ENCODE assay signal across 13 mouse cellular contexts in genomic region chr15:83293144-83293543, GRCm38 (mm10). TPM values are rescaled to one million over a fixed set of nuclear protein-coding genes. Genes with fewer than 3 reads are reported as not detected.
DNase-seq lines count a peak whose midpoint lies in the region; ATAC-seq and TF ChIP-seq lines count a peak whose summit lies in the region.
"Had no signal": no experiment of that assay in that cellular context is flagged by ENCODE, and none has a peak within 500 bp of the region (broad histone marks: within the 10 kb centered on the region; RNA-seq: fewer than 3 reads in every experiment).

No protein-coding gene starts in this region.

- DNase-seq in hindbrain, embryonic 10.5 days (ENCODE audit: low spot score), result no peak
- peak; percentile 47 for DNase-seq in heart, postnatal 4 days
- DNase-seq in kidney, postnatal 4 days, result peak; percentile 65 to 77
- no peak for DNase-seq in gastrocnemius, adult 18-20 months (ENCODE audit: low spot score)
- no peak for DNase-seq in thymus, adult 18-20 months
- no peak for DNase-seq in cerebellum, postnatal 4 days (ENCODE audit: low spot score in 2 of 2)
- DNase-seq: cerebellum, postnatal 36 days had no signal

- TF ChIP-seq CTCF in small intestine, adult 2 months (IDR thresholded peaks at IDR 0.05; ENCODE audit: extremely low read depth, insufficient read length, insufficient replicate concordance, low read depth, low read length), result no peak

- no peak overlapping the region for H3K9ac ChIP-seq in hindbrain, embryonic 13.5 days
- H3K9ac ChIP-seq: forebrain, embryonic 13.5 days; hindbrain, embryonic 15.5 days; limb, embryonic 12.5 days; neural tube, embryonic 12.5 days had no signal

- peaks cover 4% of the 10 kb centered on the region; the same call in 1 of the 2 replicates for H3K36me3 ChIP-seq in hindbrain, embryonic 10.5 days
- peaks cover 6% of the 10 kb centered on the region; the same call in 1 of the 2 replicates for H3K36me3 ChIP-seq in hindbrain, embryonic 13.5 days
- 0 out of 2 replicates have a peak, but pooled peaks cover 4% of the 10 kb centered on the region for H3K36me3 ChIP-seq in small intestine, adult 2 months (ENCODE audit: control insufficient read depth, insufficient read depth, low read length)
- H3K36me3 ChIP-seq: limb, embryonic 12.5 days; neural tube, embryonic 12.5 days had no signal

- no peaks in the 10 kb centered on the region for H3K9me3 ChIP-seq in hindbrain, embryonic 10.5 days
- H3K9me3 ChIP-seq in hindbrain, embryonic 13.5 days, result no peaks in the 10 kb centered on the region
- H3K9me3 ChIP-seq: forebrain, embryonic 13.5 days; hindbrain, embryonic 15.5 days; limb, embryonic 12.5 days; neural tube, embryonic 12.5 days had no signal

- ATAC-seq in hindbrain, embryonic 13.5 days (ENCODE audit: low FRiP score), result no peak
- ATAC-seq: forebrain, embryonic 13.5 days had no signal

- no peak overlapping the region for H3K4me3 ChIP-seq in hindbrain, embryonic 10.5 days
- H3K4me3 ChIP-seq in hindbrain, embryonic 13.5 days, result no peak overlapping the region
- no peak overlapping the region for H3K4me3 ChIP-seq in small intestine, adult 2 months (ENCODE audit: low read depth, low read length)
- H3K4me3 ChIP-seq: forebrain, embryonic 13.5 days; hindbrain, embryonic 15.5 days; limb, embryonic 12.5 days; neural tube, embryonic 12.5 days had no signal

- peaks cover 35% of the 10 kb centered on the region for H3K4me1 ChIP-seq in hindbrain, embryonic 10.5 days (replicated peaks)
- peaks cover 8% of the 10 kb centered on the region for H3K4me1 ChIP-seq in hindbrain, embryonic 13.5 days (replicated peaks)
- peaks cover 18% of the 10 kb centered on the region; the same call in 1 of the 2 replicates for H3K4me1 ChIP-seq in small intestine, adult 2 months (ENCODE audit: control insufficient read depth, insufficient read depth, insufficient read length, low read length)

- H3K4me2 ChIP-seq in hindbrain, embryonic 13.5 days, result no peak overlapping the region
- H3K4me2 ChIP-seq: forebrain, embryonic 13.5 days; hindbrain, embryonic 15.5 days; limb, embryonic 12.5 days; neural tube, embryonic 12.5 days had no signal

- H3K27ac ChIP-seq in hindbrain, embryonic 10.5 days, result 0 out of 2 replicates have a peak overlapping the region, but pooled peaks have one; percentile 8
- H3K27ac ChIP-seq in hindbrain, embryonic 13.5 days, result no peak overlapping the region
- peak overlapping the region; percentile 68 for H3K27ac ChIP-seq in small intestine, adult 2 months (ENCODE audit: insufficient read depth, low read depth, low read length)
- H3K27ac ChIP-seq: forebrain, embryonic 13.5 days; hindbrain, embryonic 15.5 days; limb, embryonic 12.5 days; neural tube, embryonic 12.5 days had no signal

- WGBS in hindbrain, embryonic 10.5 days, result 79% methylated on average over 6 of the region's 6 CpGs
- WGBS in hindbrain, embryonic 13.5 days, result 85% methylated on average over 6 of the region's 6 CpGs
- 71% methylated on average over 6 of the region's 6 CpGs for whole genome bisulfite sequencing in small intestine, adult 2 months

- H3K27me3 ChIP-seq in hindbrain, embryonic 10.5 days (ENCODE audit: insufficient read depth, poor library complexity, severe bottlenecking), result no peaks in the 10 kb centered on the region
- H3K27me3 ChIP-seq in hindbrain, embryonic 13.5 days, result no peaks in the 10 kb centered on the region
- no peaks in the 10 kb centered on the region for H3K27me3 ChIP-seq in small intestine, adult 2 months (ENCODE audit: control insufficient read depth, insufficient read depth, low read length)
- H3K27me3 ChIP-seq: forebrain, embryonic 13.5 days; hindbrain, embryonic 15.5 days; limb, embryonic 12.5 days; neural tube, embryonic 12.5 days had no signal

- TF ChIP-seq POLR2A in small intestine, adult 2 months (IDR thresholded peaks at IDR 0.05; ENCODE audit: low read depth, low read length), result no peak

RNA-seq across cellular contexts. Expression of gene A4galt, which starts 41.6 kb away (rescaled TPM):
- polyA plus RNA-seq in hindbrain, embryonic 10.5 days (2016; fragmentation: Nextera tagmentation; extraction: Ambion mirVana), result 1.2 and 1.5 TPM in 2 replicates
- 3.0 and 4.4 TPM in 2 replicates for polyA plus RNA-seq in hindbrain, embryonic 13.5 days (2015; fragmentation: Nextera tagmentation; extraction: Ambion mirVana)
- 1 to 10 TPM; 3.4 to 4.1 TPM for total RNA-seq in heart, postnatal 4 days (2021)
- 9.7 and 16.7 TPM in 2 replicates for polyA plus RNA-seq in small intestine, adult 2 months (2012; rRNA removed)
- total RNA-seq in gastrocnemius, adult 18-20 months (2021), result 1 to 10 TPM; 3.0 to 3.3 TPM

RNA-seq across cellular contexts. Expression of gene Arfgap3, which starts 56.9 kb away (rescaled TPM):
- polyA plus RNA-seq in hindbrain, embryonic 10.5 days (2016; fragmentation: Nextera tagmentation; extraction: Ambion mirVana), result 33.1 and 36.9 TPM in 2 replicates
- polyA plus RNA-seq in hindbrain, embryonic 13.5 days (2015; fragmentation: Nextera tagmentation; extraction: Ambion mirVana), result 43.8 and 46.7 TPM in 2 replicates
- total RNA-seq in heart, postnatal 4 days (2021), result 10 to 100 TPM; 21.5 to 22.6 TPM
- 39.6 and 88.2 TPM in 2 replicates for polyA plus RNA-seq in small intestine, adult 2 months (2012; rRNA removed)
- 1 to 10 TPM; 5.4 to 6.0 TPM for total RNA-seq in gastrocnemius, adult 18-20 months (2021)

Comparison
In these comparisons a context has a peak if more than half of its experiments do, and no peak if none do; other contexts are left out.
1. DNase-seq: peak in heart, postnatal 4 days (single experiment) and kidney, postnatal 4 days (2 of 2); none in hindbrain, embryonic 10.5 days (single experiment), gastrocnemius, adult 18-20 months (single experiment), thymus, adult 18-20 months (0 of 2) and cerebellum, postnatal 4 days (0 of 2).